Mouse (Mus musculus): ENCODE results near the gene Scrg1.
"Not testable (repeated sequence)": the region's sequence is repeated elsewhere in the genome, so short reads cannot be mapped to it uniquely, and the experiment has no call there.

The Scrg1 gene

GRCm38 (mm10) chr8:57457942-57458341 is 2.2 kb downstream of the Scrg1 start:
- no peak for DNase-seq

- DNase-seq: no peak
Observed at GRCm38 (mm10) chr8:57462839-57463238, 7.1 kb downstream of the Scrg1 start.

GRCm38 (mm10) chr8:57463757-57464156 is 8.0 kb downstream of the Scrg1 start:
- DNase-seq: no peak

GRCm38 (mm10) chr8:57468624-57469023 is 12.9 kb downstream of the Scrg1 start:
- DNase-seq: peak; percentile 63

GRCm38 (mm10) chr8:57470863-57471262 is 15.1 kb downstream of the Scrg1 start:
- no peak for DNase-seq

GRCm38 (mm10) chr8:57473751-57474150 is 18.0 kb downstream of the Scrg1 start:
- no peak for DNase-seq

GRCm38 (mm10) chr8:57478406-57478805 is 22.7 kb downstream of the Scrg1 start:
- DNase-seq: no peak

- DNase-seq: no peak
Observed at GRCm38 (mm10) chr8:57479700-57480099, 24.0 kb downstream of the Scrg1 start.

GRCm38 (mm10) chr8:57480606-57481005 is 24.9 kb downstream of the Scrg1 start:
- DNase-seq: no peak

GRCm38 (mm10) chr8:57486491-57487440 is 31.0 kb downstream of the Scrg1 start:
- peak; percentile 60 for DNase-seq

GRCm38 (mm10) chr8:57487441-57488155 is 31.9 kb downstream of the Scrg1 start, which contains the start of gene Sap30:
Gene Sap30 (minus strand): TSS chr8:57487860.
- DNase-seq: peak; percentile 99

- peak; percentile 78 for DNase-seq
Observed at GRCm38 (mm10) chr8:57488312-57488765, 32.6 kb downstream of the Scrg1 start.

- no peak for DNase-seq
Observed at GRCm38 (mm10) chr8:57489366-57489765, 33.6 kb downstream of the Scrg1 start.

GRCm38 (mm10) chr8:57489896-57490295 is 34.2 kb downstream of the Scrg1 start:
- peak; percentile 24 for DNase-seq

- no peak for DNase-seq
Observed at GRCm38 (mm10) chr8:57491873-57492272, 36.1 kb downstream of the Scrg1 start.

GRCm38 (mm10) chr8:57498494-57498846 is 42.7 kb downstream of the Scrg1 start:
- no peak for DNase-seq

- DNase-seq: peak; percentile 73
Observed at GRCm38 (mm10) chr8:57498847-57499511, 43.3 kb downstream of the Scrg1 start.

- DNase-seq: peak; percentile 75
Observed at GRCm38 (mm10) chr8:57503641-57504040, 47.9 kb downstream of the Scrg1 start.

GRCm38 (mm10) chr8:57505500-57505899 is 49.8 kb downstream of the Scrg1 start:
- DNase-seq: not testable (repeated sequence)

GRCm38 (mm10) chr8:57507556-57508063 is 51.9 kb downstream of the Scrg1 start:
- DNase-seq: no peak

- DNase-seq: no peak
Observed at GRCm38 (mm10) chr8:57508657-57509056, 52.9 kb downstream of the Scrg1 start.

- no peak for DNase-seq
Observed at GRCm38 (mm10) chr8:57510791-57511315, 55.1 kb downstream of the Scrg1 start.

All from kidney, adult 18-20 months (tissue).